Mouse (Mus musculus) limb, embryonic 13.5 days (tissue): ENCODE measurements around the gene Maco1. TPM values are rescaled to one million over a fixed set of nuclear protein-coding genes. Genes with fewer than 3 reads are reported as not detected.

Source experiments
- ATAC-seq: fragments of 200-750 bp; cut with Nextera tagmentation; 2 replicates; pipeline ENCODE4 v1.8.0; 2017; ENCODE audit warnings: low read depth, moderate number of reproducible peaks, moderate TSS enrichment; ENCODE audit not compliant: low FRiP score
- H3K27ac ChIP-seq: fragments of 300-500 bp; sonication (generic); 2 replicates; pipeline ENCODE4 v1.5.1; 2015; ENCODE audit warnings: inconsistent platforms, mild to moderate bottlenecking, moderate library complexity
- H3K27me3 ChIP-seq: fragments of 300-500 bp; sonication (generic); 2 replicates; pipeline ENCODE4 v1.6.1; 2015; ENCODE audit warnings: mild to moderate bottlenecking, inconsistent platforms
- H3K36me3 ChIP-seq: fragments of 300-500 bp; sonication (generic); 2 replicates; pipeline ENCODE4 v1.6.1; 2015; ENCODE audit warnings: inconsistent platforms, mild to moderate bottlenecking, moderate library complexity
- H3K4me1 ChIP-seq: fragments of 300-500 bp; sonication (generic); 2 replicates; pipeline ENCODE4 v1.6.1; 2015; ENCODE audit warnings: inconsistent platforms
- H3K4me2 ChIP-seq: fragments of 300-500 bp; sonication (generic); replicated peaks from 2 replicates; pipeline ENCODE4 v1.6.1; 2015; ENCODE audit warnings: inconsistent platforms, mild to moderate bottlenecking, moderate library complexity
- H3K4me3 ChIP-seq: fragments of 300-500 bp; sonication (generic); 2 replicates; pipeline ENCODE4 v1.5.1; 2015; ENCODE audit warnings: moderate library complexity, mild to moderate bottlenecking, inconsistent platforms
- H3K9ac ChIP-seq: fragments of 300-500 bp; sonication (generic); 2 replicates; pipeline ENCODE4 v1.6.1; 2015; ENCODE audit warnings: mild to moderate bottlenecking, inconsistent platforms
- H3K9me3 ChIP-seq: fragments of 300-500 bp; sonication (generic); 2 replicates; pipeline ENCODE4 v1.6.1; 2016; ENCODE audit warnings: inconsistent platforms
- WGBS: fragments of 180-500 bp; shearing (Covaris S2); methylation state at CpG from one replicate; pipeline ENCODE4 v1.1.7; 2015; 5-methylcytosine and 5-hydroxymethylcytosine counted together
- polyA plus RNA-seq: library from polyadenylated mRNA; unstranded; fragments of >200 nt; fragmentation: Nextera tagmentation; extraction: Ambion mirVana; gene quantifications from 2 replicates; pipeline ENCODE4 v1.2.1, GENCODE M21; 2015

Maco1 gene
- polyA plus RNA-seq, 1 experiment from 2014 or later, result 57.9 TPM

- Histone ChIP-seq H3K4me3 (no peak overlapping the region), H3K27ac (no peak overlapping the region), H3K9me3 (no peaks in the 10 kb centered on the region), H3K27me3 (no peaks in the 10 kb centered on the region), H3K36me3 (no peaks in the 10 kb centered on the region), H3K4me1 (peaks cover 24% of the 10 kb centered on the region), H3K4me2 (no peak overlapping the region), H3K9ac (no peak overlapping the region)
- no peak for ATAC-seq
- WGBS, result 58% methylated on average over 14 of the region's 14 CpGs
These were observed 73.8 kb downstream of the Maco1 start for GRCm38 (mm10) chr4:134779136-134779934.

GRCm38 (mm10) chr4:134776246-134776645 lies 76.9 kb downstream of the Maco1 start:
- H3K4me2 ChIP-seq, result no peak overlapping the region
- no peaks in the 10 kb centered on the region for H3K9me3 ChIP-seq
- no peak overlapping the region for H3K4me3 ChIP-seq
- H3K27me3 ChIP-seq, result no peaks in the 10 kb centered on the region
- H3K9ac ChIP-seq, result no peak overlapping the region
- no peak for ATAC-seq
- H3K4me1 ChIP-seq, result peaks cover 17% of the 10 kb centered on the region; the same call in 1 of the 2 replicates
- no peak overlapping the region for H3K27ac ChIP-seq
- H3K36me3 ChIP-seq, result no peaks in the 10 kb centered on the region
- WGBS, result 34% methylated on average over 7 of the region's 7 CpGs

GRCm38 (mm10) chr4:134775234-134775944 lies 77.8 kb downstream of the Maco1 start:
- Histone ChIP-seq H3K9ac (no peak overlapping the region), H3K27ac (no peak overlapping the region), H3K27me3 (no peaks in the 10 kb centered on the region), H3K9me3 (no peaks in the 10 kb centered on the region), H3K4me1 (peaks cover 17% of the 10 kb centered on the region; the same call in 1 of the 2 replicates), H3K4me3 (no peak overlapping the region), H3K4me2 (no peak overlapping the region), H3K36me3 (no peaks in the 10 kb centered on the region)
- ATAC-seq, result no peak
- WGBS, result 43% methylated on average over 13 of the region's 14 CpGs

GRCm38 (mm10) chr4:134774126-134774525 lies 79.0 kb downstream of the Maco1 start:
- ATAC-seq, result no peak
- H3K4me3 ChIP-seq, result no peak overlapping the region
- no peak overlapping the region for H3K4me2 ChIP-seq
- no peak overlapping the region for H3K27ac ChIP-seq
- H3K9ac ChIP-seq, result no peak overlapping the region
- no peaks in the 10 kb centered on the region for H3K9me3 ChIP-seq
- peaks cover 17% of the 10 kb centered on the region; the same call in 1 of the 2 replicates for H3K4me1 ChIP-seq
- H3K36me3 ChIP-seq, result no peaks in the 10 kb centered on the region
- H3K27me3 ChIP-seq, result peaks cover 4% of the 10 kb centered on the region
- 80% methylated on average over 6 of the region's 6 CpGs for WGBS

- Histone ChIP-seq H3K27me3 (peaks cover 7% of the 10 kb centered on the region), H3K36me3 (no peaks in the 10 kb centered on the region), H3K4me3 (no peak overlapping the region), H3K4me2 (no peak overlapping the region), H3K4me1 (peaks cover 17% of the 10 kb centered on the region; the same call in 1 of the 2 replicates), H3K27ac (no peak overlapping the region), H3K9me3 (no peaks in the 10 kb centered on the region), H3K9ac (no peak overlapping the region)
- no peak for ATAC-seq
- WGBS, result 45% methylated on average over 4 of the region's 4 CpGs
These were observed 80.1 kb downstream of the Maco1 start for GRCm38 (mm10) chr4:134772805-134773674.

GRCm38 (mm10) chr4:134769891-134770290 lies 83.3 kb downstream of the Maco1 start:
- H3K9ac ChIP-seq, result no peak overlapping the region
- 38% methylated on average over 7 of the region's 7 CpGs for WGBS
- ATAC-seq, result no peak
- no peaks in the 10 kb centered on the region for H3K9me3 ChIP-seq
- H3K27ac ChIP-seq, result no peak overlapping the region
- peaks cover 18% of the 10 kb centered on the region for H3K4me1 ChIP-seq
- H3K4me3 ChIP-seq, result no peak overlapping the region
- H3K36me3 ChIP-seq, result no peaks in the 10 kb centered on the region
- no peak overlapping the region for H3K4me2 ChIP-seq
- H3K27me3 ChIP-seq, result peaks cover 7% of the 10 kb centered on the region

GRCm38 (mm10) chr4:134769081-134769811 lies 83.9 kb downstream of the Maco1 start:
- Histone ChIP-seq H3K4me2 (no peak overlapping the region), H3K27ac (no peak overlapping the region), H3K4me3 (no peak overlapping the region), H3K9me3 (no peaks in the 10 kb centered on the region), H3K27me3 (peaks cover 7% of the 10 kb centered on the region), H3K4me1 (peaks cover 18% of the 10 kb centered on the region), H3K36me3 (no peaks in the 10 kb centered on the region), H3K9ac (no peak overlapping the region)
- 56% methylated on average over 7 of the region's 7 CpGs for WGBS
- ATAC-seq, result no peak

GRCm38 (mm10) chr4:134768226-134768888 lies 84.8 kb downstream of the Maco1 start:
- H3K4me1 ChIP-seq, result peaks cover 18% of the 10 kb centered on the region
- no peak overlapping the region for H3K27ac ChIP-seq
- H3K4me2 ChIP-seq, result peak overlapping the region; percentile 90
- WGBS, result 9% methylated on average over 21 of the region's 21 CpGs
- ATAC-seq, result peak; percentile 10; the same call in 1 of the 2 replicates
- peak overlapping the region; percentile 89 for H3K9ac ChIP-seq
- no peaks in the 10 kb centered on the region for H3K9me3 ChIP-seq
- H3K27me3 ChIP-seq, result peaks cover 7% of the 10 kb centered on the region
- no peaks in the 10 kb centered on the region for H3K36me3 ChIP-seq
- peak overlapping the region; percentile 79 for H3K4me3 ChIP-seq

- Histone ChIP-seq H3K4me3 (peak within 1 kb of the TSS; percentile 79), H3K9ac (peak within 1 kb of the TSS; percentile 89), H3K4me1 (peaks cover 22% of the 10 kb centered on the region), H3K27me3 (peaks cover 7% of the 10 kb centered on the region), H3K27ac (peak within 1 kb of the TSS; percentile 61), H3K36me3 (no peaks in the 10 kb centered on the region), H3K4me2 (peak within 1 kb of the TSS; percentile 90), H3K9me3 (no peaks in the 10 kb centered on the region)
- peak; percentile 85 for ATAC-seq
- WGBS, result under 1% methylated on average over 79 of the region's 80 CpGs
These were observed 85.5 kb downstream of the Maco1 start, which contains the start of gene Ldlrap1 for GRCm38 (mm10) chr4:134767426-134768225. Ldlrap1 (minus strand) TSS chr4:134768024.

- Histone ChIP-seq H3K36me3 (no peaks in the 10 kb centered on the region), H3K27ac (peak overlapping the region; percentile 61; the same call in 1 of the 2 replicates), H3K4me1 (peaks cover 28% of the 10 kb centered on the region), H3K9me3 (no peaks in the 10 kb centered on the region), H3K9ac (peak overlapping the region; percentile 89), H3K4me2 (peak overlapping the region; percentile 90), H3K4me3 (peak overlapping the region; percentile 79), H3K27me3 (peaks cover 7% of the 10 kb centered on the region)
- ATAC-seq, result peak; percentile 16; the same call in 1 of the 2 replicates
- 1% methylated on average over 23 of the region's 23 CpGs for WGBS
These were observed 86.2 kb downstream of the Maco1 start for GRCm38 (mm10) chr4:134766904-134767425.
